Mouse (Mus musculus): ENCODE results near the gene Ces1d.

GRCm38 (mm10) chr8:93239884-93240283, 42.2 kb upstream of the Ces1d start:
- TF ChIP-seq POLR2A (IDR thresholded peaks at IDR 0.05; ENCODE audit: extremely low read depth, insufficient read depth, low read length) (no peak), CTCF (IDR thresholded peaks at IDR 0.05; ENCODE audit: extremely low read depth, insufficient read depth, low read length) (no peak)

Measured in cortical plate, adult 2 months (tissue).